Mouse (Mus musculus) lung, postnatal 25 days (tissue): ENCODE data around the gene Rpl3l.

Experiments
- DNase-seq: peaks from one replicate; pipeline ENCODE4 v3.0.0; 2022; ENCODE audit warnings: low spot score

Rpl3l gene

GRCm38 (mm10) chr17:24742307-24742706 is 14.7 kb downstream of the Rpl3l start:
- DNase-seq = peak; percentile 34

DNA sequence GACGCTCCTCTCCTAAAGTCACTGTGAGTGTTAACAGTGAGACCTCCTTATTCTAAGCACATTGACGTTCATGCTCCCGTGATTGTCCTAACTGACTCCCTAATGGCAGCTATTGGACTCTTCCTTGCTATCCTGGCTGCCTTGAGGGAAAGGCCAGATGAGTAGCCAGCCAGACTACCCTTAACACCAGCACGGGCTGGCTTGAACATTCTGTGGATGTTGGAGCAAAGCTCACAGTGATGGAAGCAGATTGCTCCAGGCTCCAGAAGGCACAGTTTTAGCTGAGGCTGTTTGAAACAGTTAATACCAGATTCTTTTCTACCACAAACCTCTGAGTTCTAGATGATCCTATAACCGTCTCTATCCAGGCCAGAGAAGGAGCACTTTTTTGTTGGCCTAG is 16.3 kb downstream of the Rpl3l start:
- DNase-seq = no peak

- no peak for DNase-seq
Observed at GRCm38 (mm10) chr17:24744381-24744780, 16.8 kb downstream of the Rpl3l start.

DNA sequence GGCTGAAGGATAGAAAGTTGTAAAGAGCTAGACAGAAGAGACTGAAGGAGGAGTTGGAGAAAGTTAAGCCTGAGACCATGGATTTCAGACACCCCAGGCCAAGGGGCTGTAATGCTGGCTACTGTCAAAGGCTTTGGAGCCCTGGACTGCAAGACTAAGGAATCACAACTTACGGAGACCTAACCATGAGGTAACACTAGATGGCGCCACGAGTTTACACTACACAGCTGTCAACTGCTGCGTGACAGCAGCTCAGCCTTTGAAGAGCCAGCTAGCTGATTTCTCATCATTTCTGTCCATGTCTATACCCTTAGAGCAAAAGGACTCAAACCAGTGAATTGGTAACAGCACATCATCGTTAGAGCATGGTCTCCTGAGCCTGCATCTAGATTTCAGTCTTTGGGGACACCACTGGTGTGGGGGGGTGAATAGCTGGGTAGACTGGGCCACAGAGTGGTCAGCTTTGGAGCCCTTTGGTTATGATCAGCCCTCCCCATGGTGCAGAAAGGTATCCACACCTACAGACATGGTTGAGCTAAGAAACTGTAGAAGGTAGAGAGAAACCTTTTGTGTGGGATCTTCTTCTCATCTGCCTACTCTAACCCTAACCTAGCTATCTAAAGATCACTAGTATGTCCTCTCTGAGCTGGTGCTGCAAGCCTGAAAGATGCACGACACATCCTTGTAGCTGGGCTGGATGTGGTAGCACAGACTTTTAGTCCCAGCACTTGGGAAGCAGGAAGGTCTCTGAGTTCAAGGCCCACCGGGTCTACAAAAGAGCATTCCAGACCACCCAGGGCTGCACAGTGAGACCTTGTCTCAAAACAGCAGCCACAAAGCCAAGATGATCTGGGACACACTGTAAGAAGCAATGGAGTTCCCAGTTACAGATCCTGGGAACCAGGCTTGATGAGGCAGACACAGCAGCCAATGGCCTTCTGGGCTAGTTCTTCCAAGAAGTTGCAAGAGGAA is 18.2 kb downstream of the Rpl3l start:
- peak; percentile 83 for DNase-seq

DNA sequence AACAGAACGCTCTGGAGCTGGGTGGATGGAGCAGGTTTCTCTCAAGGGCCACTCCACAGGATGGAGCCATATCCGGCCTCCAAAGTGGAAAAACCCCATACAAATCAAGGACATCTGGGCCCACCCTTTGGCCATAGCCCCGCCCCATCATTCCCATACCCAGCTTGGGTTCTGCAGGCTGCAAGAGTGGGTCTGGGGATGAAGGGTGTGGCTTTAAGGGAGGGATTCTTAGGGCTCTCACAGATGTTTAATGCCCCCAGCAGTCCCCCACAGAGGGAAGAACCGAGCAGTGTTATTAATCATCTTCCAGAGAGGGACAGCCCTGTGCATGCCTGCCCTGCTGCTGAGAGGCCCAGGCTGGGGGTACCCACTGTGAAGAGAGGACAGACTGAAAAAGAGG is 19.4 kb downstream of the Rpl3l start:
- DNase-seq = no peak

- no peak for DNase-seq
Observed at GRCm38 (mm10) chr17:24751528-24751927, 23.9 kb downstream of the Rpl3l start.

GRCm38 (mm10) chr17:24752415-24753394 is 25.1 kb downstream of the Rpl3l start, which contains the start of gene Hs3st6:
TSS of gene Hs3st6 (plus strand) at chr17:24752988.
- DNase-seq = no peak

- DNase-seq = no peak
Observed at GRCm38 (mm10) chr17:24757394-24757793, 29.8 kb downstream of the Rpl3l start.

DNA sequence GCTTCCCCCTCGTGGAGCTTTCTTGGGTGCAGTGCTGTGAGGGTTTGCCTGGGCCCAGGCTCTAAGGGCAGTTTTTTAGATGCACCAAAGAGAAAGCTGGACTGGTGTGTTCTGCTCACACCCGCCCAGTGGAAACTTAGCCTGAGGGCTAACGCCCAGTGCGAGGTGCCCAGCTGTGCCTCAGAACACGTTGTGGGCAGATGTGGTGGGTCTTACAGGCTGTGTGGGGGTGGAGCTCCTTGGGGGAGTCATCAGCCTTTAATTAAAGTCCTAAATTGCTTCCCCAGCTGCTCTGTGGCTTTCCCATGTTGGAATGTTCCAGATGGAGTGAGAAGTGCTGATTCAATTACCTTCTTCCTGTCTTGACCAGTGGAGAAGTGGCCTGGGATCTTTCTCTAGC is 33.5 kb downstream of the Rpl3l start:
- DNase-seq = no peak

GRCm38 (mm10) chr17:24765016-24765905 is 37.6 kb downstream of the Rpl3l start:
- DNase-seq = no peak

DNA sequence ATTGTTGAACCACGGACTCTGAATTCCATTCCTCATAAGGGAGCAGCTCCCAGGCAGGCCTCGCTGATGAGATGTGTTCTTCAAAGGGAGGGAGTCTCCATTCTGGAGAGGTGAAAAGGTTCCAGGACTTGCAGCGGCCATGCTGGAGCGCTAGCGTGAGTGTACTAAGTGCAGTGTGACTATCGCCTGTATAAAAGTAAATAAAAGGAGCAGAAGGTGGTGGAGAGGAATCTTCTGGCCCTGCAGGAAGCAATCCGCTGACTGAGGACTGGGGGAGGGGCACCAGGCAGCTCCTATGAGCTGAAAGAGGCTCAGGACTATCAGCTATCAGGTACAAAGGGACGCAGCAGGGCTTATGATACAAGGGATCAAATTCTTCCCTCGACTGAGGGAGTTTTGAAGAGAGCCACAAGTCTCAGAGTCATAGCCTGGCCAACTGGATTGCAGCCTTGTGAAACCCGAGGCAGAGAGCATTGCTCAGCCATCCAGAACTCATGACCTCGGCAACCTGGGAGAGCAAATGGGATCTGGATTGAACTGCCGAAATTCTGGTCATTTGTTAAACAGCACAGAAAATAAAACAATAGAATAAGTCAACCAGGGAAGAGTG is 38.8 kb downstream of the Rpl3l start:
- DNase-seq = no peak

GRCm38 (mm10) chr17:24769146-24769545 is 41.5 kb downstream of the Rpl3l start:
- peak; percentile 17 for DNase-seq

- DNase-seq = no peak
Observed at GRCm38 (mm10) chr17:24773241-24773640, 45.6 kb downstream of the Rpl3l start.

DNA sequence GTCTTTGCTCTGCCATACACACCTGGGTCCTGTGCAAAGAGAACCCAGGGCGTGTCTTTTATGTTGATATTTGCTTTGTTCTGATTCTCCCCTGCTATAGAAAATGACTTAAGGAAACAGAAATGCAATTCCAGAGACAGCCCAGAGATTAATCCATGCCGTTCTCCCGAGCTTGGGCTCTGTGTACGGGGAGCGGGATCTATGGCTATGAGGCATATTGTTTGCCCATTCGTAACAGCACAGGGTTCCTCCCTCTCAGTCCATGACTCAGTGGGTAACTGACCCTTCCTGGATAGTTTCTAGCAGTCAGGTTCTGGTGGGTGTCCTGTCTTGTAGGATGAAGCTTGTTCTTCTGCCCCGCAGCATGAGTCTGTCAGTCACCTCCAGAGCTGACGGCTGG is 47.6 kb downstream of the Rpl3l start:
- no peak for DNase-seq

DNA sequence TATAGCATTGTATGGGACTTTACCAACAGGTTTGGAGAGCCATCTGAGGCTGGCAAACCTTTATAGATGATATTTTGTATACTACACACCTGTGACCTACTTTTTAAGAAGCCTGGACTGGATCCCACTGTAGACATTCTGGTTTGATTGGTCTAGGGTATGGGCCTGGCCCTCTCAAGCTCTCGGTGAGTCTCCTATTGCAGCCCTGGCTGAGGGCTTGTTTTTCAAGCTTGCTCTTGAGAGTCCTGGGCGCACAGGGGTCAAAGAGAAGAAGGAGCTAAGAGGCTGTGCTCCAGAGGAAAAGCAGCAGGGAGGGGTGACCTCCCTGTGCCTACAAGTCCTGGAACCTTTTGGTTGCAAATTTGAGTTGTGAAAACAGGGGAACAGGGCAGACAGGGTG is 49.5 kb downstream of the Rpl3l start:
- DNase-seq = peak; percentile 72

DNA sequence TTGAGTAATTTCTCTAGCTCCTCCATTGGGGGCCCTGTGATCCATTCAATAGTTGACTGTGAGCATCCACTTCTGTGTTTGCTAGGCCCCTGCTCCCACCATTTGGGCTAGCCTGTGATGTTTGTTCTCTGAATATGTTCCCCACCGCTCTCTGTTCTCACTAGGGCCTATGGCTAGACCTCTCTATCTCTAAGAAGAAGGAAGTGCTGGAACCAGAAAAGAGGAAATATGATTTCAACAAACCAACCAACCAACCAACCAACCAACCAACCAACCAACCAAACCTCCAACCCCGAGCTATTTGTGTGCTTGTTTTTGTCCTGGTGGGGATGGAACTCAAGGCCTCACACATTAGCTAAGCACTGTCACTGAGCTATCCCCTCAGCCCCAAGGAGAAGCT is 53.2 kb downstream of the Rpl3l start:
- DNase-seq = no peak
